Mouse (Mus musculus) gastrocnemius, adult 18-20 months (tissue): Measurements from ENCODE around the gene Frmd5. TPM values are rescaled to one million over a fixed set of nuclear protein-coding genes. Genes with fewer than 3 reads are reported as not detected.

Experiments
- DNase-seq: peaks from one replicate; pipeline ENCODE4 v3.0.0; 2021; ENCODE audit warnings: low spot score
- total RNA-seq, 2 experiments: library from RNA; stranded (reverse); gene quantifications; 2 replicates each; pipeline ENCODE4 v1.2.3; 2021

The Frmd5 gene
- total RNA-seq, 2 experiments from 2014 or later, result 0.09 TPM; not detected in 1

DNA sequence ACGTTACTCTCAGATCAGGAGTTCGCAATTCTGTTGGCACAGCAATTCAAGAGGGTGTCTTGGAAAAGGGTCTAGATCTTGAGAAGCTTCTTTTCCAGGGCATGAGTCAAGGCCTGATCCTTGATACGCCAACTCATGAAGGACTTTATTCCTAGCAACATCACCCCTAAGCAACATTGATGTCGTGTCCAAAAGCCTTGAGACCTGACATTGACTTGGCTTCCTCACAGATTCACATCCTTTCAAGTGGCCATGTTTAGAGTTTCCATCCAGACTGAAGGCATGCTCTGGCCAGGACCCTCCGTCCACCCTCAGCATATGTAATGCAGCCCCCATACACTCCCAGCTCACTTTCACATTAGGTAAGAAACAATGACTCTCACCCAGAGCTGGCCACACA, 45.0 kb downstream of the Frmd5 start:
- DNase-seq, result no peak

DNA sequence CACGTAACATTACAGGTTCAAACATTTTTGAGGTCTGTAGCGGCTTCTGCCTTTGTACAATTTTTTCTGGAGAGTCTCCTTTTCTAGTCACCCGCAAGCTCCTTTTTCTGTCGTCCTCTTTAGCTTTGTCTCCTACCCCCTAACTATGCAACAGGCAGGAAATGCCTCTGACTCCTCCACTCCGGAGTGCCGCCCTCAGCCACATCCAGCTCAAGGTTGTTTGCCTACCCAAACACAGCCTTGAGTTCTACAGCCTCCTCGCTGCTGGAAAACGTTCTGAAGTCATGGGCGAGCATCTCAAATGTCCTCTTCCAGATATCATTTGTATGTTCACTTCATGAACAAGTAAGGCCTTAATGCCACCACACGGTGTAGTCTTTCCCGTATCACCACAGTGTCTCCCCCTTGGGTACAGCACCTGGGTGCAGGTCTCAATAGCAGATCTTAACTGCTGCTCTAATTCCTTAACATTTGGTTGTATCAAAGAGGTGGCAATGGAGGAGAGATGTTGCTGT, 45.5 kb downstream of the Frmd5 start:
- no peak for DNase-seq

DNA sequence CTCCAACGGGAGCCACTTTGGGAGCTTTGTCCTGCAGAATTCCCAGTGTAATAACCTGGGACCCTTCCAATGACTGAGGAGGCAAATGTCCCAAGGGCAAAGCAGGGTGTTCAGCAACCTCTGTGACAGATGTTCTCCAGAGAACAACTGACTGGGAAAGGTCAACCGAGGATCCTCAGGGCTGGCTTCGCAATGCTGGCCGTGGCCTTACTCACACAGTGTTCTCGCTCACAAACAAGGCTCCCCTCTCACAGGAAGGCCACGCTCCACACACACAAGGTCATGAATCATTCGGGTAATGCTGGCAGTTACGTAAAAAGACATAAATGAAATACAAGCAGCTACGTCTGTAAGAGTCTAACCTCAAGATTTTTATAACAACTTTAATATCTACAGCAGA, 46.2 kb downstream of the Frmd5 start:
- no peak for DNase-seq

DNA sequence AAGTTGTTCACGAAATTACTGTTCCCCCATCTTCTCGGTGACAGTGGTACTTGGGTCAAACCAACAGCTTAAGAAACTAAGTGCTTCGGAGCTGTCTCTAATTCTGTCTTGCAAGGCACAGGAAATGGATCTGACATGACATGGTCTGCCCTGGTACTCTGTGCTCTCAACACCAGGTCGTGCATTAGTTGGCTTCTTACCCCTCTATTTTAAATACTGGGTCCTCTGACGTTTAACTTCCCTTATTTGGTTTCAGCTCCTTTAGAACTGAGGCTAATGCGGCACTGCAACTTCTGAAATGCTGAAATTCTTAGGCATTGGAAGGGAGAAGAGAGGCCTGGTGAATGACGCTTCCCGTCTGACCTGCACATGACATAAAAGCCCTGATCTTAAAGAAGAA, 48.6 kb downstream of the Frmd5 start:
- DNase-seq, result no peak

DNA sequence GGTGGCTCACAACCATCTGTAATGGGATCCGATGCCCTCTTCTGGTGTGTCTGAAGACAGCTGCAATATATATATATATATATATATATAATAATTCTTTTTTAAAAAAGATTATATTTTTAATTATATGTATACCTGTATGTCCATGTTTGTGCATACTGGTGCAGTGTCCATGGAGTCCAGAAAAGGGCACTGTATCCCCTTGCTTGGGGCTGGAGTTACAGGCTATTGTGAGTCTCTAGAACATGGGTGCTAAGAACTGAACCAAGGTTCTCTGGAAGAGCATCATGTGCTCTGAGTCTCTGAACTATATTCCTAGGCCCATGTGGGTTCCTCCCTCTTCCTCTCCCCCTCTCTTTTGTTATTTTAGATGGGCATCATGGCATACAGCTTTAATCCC, 50.6 kb downstream of the Frmd5 start:
- DNase-seq, result no peak

DNA sequence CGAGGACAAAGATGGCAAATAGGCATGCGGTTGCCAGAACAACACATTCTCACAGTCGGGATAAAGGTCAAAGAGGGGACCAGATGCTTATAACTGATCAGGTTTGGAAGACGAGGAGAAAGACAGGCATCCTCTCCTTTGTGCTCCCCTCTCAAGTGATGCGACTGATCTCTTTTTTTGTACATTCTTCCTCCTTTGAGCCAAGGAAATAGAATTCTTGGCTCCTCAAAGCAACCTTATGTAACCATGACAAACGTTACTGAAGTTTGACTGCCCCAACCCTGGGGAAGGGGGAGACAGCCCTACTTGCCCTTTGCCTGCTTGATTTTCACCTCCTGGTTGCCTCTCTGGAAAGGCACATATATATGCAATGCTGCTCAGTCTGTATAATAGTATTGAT, 51.8 kb downstream of the Frmd5 start:
- no peak for DNase-seq

DNA sequence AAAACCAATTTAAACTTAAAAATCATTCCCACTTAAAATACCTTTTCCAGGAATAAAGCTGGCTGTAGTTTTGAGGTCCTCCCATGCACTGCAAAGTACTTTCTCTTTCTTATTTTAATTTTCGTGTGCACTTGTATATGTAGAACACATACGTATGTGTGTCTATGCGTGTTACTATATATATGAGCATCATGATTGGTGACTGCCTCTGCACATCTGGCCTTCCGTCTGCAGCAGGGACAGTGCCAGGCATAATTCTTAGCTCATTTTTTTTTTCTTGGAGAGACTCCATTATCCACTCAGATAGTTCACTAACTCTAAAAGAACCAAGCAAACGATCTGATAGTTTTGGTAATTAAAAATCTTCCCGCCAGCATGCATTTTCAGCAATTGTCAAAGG, 56.8 kb downstream of the Frmd5 start:
- no peak for DNase-seq

DNA sequence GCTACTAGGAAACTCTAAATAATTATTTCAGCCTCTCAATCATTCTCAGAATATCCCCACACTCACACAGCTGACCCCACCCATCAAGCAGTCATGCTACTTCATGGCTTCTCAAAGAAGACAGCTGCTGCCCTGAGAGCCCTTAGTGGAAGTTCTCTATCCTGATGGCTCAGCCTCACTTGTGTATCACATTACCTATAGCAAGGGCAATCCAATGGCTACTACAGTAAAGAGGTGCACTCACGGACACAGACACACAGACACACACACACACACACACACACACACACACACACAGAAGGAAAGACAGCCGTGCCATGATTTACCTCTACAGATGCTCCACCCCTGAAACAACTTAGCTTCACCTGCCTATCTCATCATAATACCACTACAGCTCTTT, 65.7 kb downstream of the Frmd5 start:
- DNase-seq, result no peak

DNA sequence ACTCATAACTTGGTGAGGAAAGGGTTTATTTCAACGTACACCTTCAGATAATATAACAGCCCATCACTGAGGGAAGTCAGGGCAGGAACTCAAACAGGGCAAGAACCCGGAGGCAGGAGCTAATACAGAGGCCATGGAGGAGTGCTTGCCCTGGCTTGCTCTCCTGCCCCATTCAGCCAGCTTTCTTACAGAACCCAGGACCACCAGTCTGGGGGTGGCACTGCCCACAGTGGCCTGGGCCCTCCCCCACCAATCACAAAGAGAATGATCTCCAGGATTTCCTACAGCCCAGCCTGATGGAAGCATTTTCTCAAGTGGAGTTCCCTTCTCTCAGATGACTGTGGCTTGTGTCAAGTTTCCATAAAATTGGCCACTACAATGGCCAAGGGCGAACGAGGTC, 67.5 kb downstream of the Frmd5 start:
- DNase-seq, result no peak

DNA sequence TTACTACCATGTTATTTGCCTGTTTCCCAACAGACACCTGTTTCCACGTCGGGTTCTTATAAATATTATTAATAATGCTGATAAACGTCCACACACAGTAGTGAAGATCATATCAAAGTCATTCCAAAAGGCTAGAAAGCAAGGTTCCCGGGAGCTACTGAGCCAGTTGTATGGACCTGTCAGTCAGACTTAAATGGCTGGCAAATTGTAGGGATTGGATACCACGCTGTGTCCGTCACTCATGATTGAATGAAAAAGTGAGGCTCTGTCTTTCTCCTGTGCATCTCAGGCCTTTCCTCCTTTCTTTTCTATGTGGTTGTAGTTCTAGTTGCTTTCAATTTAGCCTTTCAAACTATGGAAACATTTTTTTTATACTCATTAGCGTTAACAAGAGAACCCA, 73.5 kb downstream of the Frmd5 start:
- DNase-seq, result no peak

DNA sequence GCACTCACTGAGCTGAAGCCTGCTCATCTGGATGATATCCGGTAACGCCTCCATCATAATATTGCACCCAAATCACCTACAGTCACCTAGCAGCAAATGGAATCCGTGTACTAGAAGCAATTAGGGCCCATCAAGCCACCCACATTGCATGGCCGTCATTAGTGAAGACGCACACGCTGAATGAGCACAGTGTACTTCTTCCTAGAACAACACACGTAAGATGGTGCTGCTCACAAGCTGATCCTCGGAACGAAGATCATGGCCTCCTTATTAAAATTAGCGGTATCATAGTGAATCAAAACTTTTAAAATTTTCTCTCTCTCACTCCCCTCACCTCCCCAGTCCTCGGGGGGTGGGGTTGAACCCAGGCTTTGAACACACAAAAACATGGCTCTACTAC, 76.4 kb downstream of the Frmd5 start:
- no peak for DNase-seq

DNA sequence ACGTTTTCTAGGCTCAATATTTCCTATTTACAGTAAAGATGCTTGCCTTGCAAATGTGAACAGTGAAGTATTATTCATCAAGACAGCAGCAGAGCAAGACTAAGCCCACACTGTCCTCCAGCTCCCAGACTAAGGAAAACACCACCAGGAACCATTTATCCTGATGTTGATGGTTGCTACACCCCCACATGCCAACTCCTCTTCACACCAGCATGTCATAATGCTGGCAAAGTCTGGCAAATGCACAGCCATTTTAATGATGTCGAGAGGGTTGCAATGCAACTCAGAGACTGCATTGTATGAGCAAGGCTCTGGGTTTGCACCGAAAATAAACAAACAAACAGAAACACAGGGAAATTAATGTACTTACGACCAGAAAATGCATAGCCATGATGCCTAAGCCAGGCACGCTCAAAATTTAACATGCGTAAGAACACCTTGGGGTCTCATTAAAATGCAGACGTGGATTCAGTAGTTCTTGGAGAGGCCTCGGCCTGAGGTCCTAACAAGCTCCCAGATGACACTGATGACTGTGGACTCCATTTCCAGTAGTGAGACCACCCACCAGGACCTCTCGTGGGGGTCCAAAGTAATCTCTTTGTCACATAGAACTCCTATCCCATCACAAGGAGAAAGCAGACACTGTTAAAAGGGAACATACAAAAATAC, 77.8 kb downstream of the Frmd5 start:
- DNase-seq, result no peak

DNA sequence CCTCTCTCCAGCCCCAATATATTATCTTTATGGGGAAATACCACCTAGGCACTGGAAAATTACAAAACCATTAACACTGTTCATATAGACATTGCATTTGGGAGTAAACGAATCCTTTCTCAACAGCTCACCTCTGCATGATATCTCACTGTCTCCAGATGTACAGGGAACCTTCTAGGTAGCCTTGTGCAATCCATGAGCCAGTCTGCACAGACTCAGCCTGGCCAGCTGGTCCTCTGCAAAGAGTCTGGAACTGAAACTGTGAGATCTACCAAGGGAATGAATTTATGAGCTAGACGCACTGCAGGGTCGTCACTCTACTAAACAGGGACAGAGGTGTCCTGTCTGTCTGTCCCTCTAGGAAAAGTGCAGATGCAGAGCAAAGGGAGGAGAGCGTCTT, 82.0 kb downstream of the Frmd5 start:
- no peak for DNase-seq

DNA sequence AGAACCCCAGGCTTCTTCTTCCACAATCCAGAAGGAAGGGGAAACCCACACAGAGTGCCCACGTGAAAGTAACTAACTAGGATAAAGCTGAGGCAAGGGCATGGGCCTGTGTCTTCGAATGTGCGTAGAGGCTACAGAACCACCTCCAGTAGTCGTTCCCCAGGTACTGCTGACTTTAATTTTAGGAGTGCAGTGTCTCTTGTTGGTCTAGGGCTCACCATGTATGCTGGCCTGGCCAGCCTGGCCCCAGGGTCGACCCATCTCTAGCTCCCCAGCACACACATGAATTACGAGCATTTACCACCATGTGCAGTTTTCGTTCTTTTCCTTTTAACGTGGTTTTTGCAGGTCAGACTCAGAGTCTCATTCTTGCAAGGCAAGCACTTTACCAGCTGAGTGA, 83.1 kb downstream of the Frmd5 start:
- no peak for DNase-seq

DNA sequence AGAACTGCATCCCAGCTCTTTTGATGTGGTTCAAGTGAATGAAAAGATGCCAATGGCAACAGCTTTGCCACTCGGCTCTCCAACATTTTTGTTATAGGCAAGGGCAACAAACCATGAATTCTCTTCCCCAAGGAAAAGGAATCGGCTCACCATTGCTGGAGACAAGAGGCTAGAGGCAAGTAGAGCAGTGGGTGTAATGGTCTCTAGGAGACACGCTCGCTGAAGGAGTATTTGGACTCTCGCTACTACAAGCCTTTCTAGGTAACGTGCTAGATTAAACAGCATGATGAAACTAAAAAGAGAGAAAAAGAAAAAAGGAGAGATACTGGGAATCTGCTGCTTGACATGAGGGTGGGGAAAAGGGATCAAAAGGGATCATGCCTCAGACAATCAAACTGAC, 87.9 kb downstream of the Frmd5 start:
- no peak for DNase-seq

DNA sequence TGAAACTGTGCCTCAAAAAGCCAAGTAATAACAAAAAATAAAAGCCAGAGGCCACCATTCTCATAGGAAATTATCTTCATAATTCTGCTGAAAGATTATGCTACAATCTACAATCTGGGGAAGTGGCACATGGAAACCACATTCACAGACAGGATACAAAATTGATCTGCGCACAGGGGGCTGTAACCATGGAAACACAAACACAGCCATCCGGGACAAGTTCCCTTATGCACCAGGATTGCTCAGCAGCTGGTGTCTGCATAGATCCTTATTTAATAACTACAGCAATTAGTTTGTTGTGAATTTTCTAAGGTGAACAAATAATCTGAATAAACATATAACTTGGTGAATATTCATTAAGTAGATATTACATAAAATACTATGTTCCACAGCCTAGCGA, 89.8 kb downstream of the Frmd5 start:
- DNase-seq, result no peak

DNA sequence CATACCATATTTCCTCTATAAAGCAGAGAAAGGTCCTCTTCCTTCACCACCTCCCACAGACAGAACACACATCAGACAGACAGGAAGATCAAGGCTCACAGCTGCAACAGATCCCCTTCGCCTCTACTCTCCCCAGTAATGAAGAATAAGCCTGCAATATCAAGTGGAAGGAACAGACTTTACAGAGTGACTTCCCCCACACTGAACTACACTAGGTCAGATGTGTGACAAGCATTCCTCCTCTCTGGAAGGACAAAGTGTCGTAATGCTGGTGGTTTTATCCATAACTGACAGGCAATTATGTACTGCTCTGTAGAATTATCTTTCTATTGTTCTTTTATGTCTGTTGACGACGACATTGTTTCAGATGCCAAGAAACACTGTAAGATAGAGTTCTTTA, 93.3 kb downstream of the Frmd5 start:
- no peak for DNase-seq

DNA sequence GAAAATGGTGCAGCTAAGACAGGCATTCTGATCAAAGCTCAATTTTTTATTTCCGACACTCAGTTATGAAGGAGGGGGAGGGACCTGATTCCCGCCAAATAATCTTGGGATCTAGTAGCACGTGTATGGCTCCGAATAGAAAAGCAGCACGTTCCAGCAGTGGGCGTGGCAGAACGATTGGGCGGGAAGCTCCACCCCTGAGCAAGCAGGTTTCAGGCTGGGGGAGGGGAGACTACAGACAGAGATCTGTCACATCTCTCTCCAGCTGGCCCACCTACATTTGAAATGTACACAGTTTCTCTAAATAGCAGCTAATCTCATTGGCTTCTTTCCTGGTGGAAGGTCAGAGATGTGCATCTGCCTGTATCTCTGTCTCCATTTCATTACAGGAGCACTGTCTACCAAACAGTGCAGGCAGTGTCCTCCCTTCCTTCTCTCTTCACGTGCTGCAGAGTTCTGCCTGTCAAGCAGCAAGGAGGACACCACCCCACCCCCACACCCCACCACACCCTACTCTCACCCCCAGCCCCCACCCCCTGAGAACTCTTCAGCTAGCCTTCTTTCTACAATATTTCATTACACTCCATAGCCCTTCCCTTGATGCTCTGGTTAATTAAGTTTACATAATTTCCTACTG, 95.0 kb downstream of the Frmd5 start:
- DNase-seq, result no peak

DNA sequence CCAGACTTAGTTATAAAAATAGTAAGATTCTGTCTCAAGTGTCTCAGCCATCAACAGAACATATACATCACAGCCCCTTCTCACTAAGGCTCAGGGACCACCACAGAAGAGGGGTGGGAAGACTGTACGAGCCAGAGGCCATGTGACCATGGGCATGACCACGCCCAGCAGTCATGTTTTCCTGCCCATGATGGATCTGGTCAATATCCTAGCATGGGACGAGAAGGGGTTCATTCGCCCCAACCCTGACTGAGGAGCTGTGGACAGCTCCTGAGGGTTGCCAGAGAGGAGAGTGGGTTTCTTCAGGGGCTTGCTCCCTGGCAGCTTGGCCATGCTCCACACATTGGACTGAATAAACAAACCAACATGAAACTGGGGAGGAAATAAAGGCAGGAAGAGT, 97.8 kb downstream of the Frmd5 start:
- no peak for DNase-seq

DNA sequence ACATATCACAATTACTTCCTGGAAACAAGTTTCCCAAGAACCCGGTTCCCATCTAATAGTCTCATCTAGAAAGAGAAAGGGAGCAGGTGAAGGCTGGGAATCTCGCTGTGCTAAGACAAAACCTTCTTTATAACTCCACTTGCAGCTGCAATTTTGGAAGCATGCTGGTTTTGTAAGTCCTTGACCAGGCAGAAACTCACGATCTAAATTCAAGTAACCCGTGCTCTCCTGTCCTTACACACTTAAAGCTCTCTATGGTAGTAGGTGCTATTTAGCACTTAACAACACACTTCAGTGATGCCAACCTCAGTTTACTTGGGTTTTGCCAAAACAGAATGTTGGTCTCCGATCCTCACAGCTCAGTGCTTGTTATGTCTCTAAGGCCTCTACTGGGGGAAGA, 99.4 kb downstream of the Frmd5 start:
- DNase-seq, result no peak

DNA sequence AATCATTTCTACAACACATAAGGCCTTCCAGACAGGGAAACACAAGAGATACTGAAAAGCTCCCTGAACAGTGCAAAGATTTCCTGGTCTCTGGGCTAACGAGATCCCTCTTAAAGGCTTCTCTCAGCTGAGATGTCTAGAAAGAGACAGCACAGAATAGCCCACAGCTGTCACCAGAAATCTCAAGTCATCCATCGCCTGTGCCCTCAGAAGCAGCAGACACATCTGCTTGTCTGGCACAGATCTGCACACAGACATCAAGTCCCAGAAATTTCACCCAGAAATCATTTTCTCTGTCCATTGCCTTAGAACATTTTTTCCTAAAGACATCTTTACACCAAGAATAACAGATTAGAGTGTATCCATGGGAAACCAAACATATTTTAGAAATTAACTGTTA, 101.1 kb downstream of the Frmd5 start:
- DNase-seq, result no peak

DNA sequence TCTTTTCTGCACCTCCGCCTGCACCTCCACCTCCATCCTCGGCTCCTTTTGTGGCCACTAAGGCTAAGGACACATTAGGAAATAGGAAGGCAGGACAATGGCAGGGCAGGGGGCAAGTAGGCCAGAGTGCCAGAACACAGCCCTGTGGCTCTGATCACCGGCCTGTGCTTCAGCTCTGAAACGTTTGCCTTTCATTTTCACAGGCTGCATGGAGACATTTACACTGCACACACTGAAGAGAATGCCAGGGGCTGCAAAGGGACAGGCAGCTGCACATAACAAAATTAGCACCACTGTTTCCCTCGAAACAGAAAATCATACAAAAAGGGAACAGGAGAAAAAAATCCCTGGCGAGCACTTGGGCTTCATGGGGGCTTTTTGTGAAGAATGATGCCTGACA, 107.6 kb downstream of the Frmd5 start:
- DNase-seq, result no peak

DNA sequence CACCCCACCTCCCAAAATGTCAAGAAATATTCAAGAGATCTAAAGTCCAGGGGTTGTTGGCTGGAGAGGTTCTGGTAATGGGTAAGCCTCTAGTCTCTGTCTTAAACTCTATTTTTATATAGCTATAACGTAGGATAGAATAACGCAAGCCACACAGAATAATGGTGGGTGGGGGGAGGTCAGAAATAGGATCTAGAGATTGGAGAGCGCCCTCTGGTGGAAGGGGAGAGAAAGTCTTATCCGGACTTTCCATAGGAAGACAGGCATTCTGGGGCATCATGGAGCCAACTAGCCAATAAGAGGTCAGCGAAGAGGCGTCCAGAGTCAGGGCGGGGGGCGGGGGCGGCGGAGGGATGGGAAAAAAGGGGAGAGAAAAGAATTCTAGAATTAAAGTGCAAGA, 111.5 kb downstream of the Frmd5 start:
- no peak for DNase-seq

DNA sequence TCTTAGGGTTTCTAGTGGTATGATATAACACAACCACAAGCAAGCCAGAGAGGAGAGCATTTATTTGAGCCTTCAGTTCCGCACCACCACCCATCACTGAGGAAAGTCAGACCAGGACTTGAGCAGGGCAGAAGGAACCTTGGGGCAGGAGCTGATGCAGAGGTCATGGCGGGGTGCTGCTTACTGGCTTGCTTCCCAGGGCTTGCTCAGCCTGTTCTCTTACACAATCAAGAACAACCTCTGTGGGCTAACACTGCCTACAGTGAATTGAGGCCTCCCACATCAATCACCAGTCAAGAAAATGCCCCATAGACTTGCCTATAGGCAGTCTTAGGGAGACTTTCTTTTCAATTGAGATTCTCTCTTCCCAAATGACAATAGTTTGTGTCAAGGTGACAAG, 118.8 kb downstream of the Frmd5 start:
- DNase-seq, result no peak
